Comparison of ENCODE assay signal across 12 mouse cellular contexts in the genomic region with DNA sequence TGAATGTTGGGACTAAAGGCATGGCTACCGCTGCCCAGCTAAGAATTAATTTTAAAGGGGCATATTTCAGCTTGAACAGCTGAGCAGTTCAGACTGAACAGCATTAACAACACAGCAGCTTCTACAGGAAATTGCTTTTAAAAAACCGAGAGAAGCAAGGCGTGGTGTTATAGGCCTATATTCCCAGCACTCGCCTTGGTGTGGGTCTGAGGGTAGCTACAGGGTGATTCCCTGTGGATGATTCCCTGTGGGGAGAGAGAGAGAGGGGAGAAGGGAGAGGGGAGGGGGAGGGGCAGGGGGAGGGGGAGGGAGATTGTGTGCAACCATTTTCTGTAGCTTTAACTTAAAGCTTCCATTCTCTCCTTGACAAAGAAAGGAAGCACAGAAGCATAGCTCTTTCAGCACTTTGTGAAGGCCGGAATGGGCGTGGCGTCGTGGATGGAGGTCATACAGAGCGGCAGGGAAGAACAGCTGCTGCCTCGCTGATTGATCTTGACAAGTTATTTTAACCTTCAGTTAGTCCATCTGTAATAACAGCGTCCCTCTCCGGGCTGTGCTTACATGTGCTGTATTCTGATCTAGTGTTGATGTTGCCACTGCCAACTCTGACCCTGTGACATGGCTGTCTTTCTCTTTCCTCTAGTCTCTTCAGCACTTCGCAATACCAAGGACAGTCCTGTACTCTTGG. TPM values are rescaled to one million over a fixed set of nuclear protein-coding genes. Genes with fewer than 3 reads are reported as not detected.
DNase-seq lines count a peak whose midpoint lies in the region; ATAC-seq and TF ChIP-seq lines count a peak whose summit lies in the region.
"Had no signal": no experiment of that assay in that cellular context is flagged by ENCODE, and none has a peak within 500 bp of the region (broad histone marks: within the 10 kb centered on the region; RNA-seq: fewer than 3 reads in every experiment).

No protein-coding gene starts in this region.

- in situ Hi-C loops in ES-E14 (cut with MboI; ENCODE audit: low sequenced_read_pairs in 2 of 2, unreplicated experiment in 2 of 2): no loop called here

- no peak overlapping the region for H3K27ac ChIP-seq in ES-E14 (ENCODE audit: insufficient read depth, low read depth, low read length, poor library complexity, severe bottlenecking)
- H3K27ac ChIP-seq in embryonic facial prominence, embryonic 11.5 days (replicated peaks; ENCODE audit: low read depth, low read length): no peak overlapping the region
- no peak overlapping the region for H3K27ac ChIP-seq in midbrain, embryonic 13.5 days
- H3K27ac ChIP-seq: macrophage had no signal

- no peaks in the 10 kb centered on the region for H3K36me3 ChIP-seq in ES-E14 (ENCODE audit: control insufficient read depth, insufficient read depth, low read length, poor library complexity, severe bottlenecking)
- no peaks in the 10 kb centered on the region for H3K36me3 ChIP-seq in embryonic facial prominence, embryonic 11.5 days (replicated peaks; ENCODE audit: control insufficient read depth, insufficient read depth, low read depth, low read length)
- H3K36me3 ChIP-seq in midbrain, embryonic 13.5 days: no peaks in the 10 kb centered on the region

- intact Hi-C loops in heart, postnatal 25 days (cut with DNase I): no loop called here

- 0 out of 2 replicates have a peak, but pooled peaks have one; percentile 52 for ATAC-seq in embryonic facial prominence, embryonic 11.5 days (replicated peaks; ENCODE audit: insufficient number of reproducible peaks, low FRiP score, low TSS enrichment, low read depth)
- ATAC-seq in midbrain, embryonic 13.5 days: peak; percentile 68
- no peak for ATAC-seq in megakaryocyte, adult 5-6 weeks (ENCODE audit: poor library complexity, severe bottlenecking)

- peak; percentile 81 for DNase-seq in heart, adult 11 months
- DNase-seq in heart, postnatal 25 days (ENCODE audit: low spot score): no peak
- peak; percentile 86 for DNase-seq in ES-E14 (ENCODE audit: low read depth, low spot score)
- peak; percentile 61 for DNase-seq in embryonic facial prominence, embryonic 11.5 days (ENCODE audit: low spot score)
- DNase-seq in testis, postnatal 14 days (ENCODE audit: low spot score): no peak
- DNase-seq in ovary, postnatal 36 days (ENCODE audit: low spot score): no peak
- DNase-seq: layer of hippocampus, postnatal 36 days had no signal

- no peak overlapping the region for H3K9ac ChIP-seq in ES-E14 (ENCODE audit: insufficient read depth, low read depth, low read length, poor library complexity, severe bottlenecking)
- H3K9ac ChIP-seq in embryonic facial prominence, embryonic 11.5 days (replicated peaks; ENCODE audit: low read length): no peak overlapping the region
- H3K9ac ChIP-seq in midbrain, embryonic 13.5 days (replicated peaks): no peak overlapping the region

- no peak overlapping the region for H3K4me2 ChIP-seq in embryonic facial prominence, embryonic 11.5 days (ENCODE audit: low read depth, low read length)
- H3K4me2 ChIP-seq in midbrain, embryonic 13.5 days (replicated peaks): 0 out of 2 replicates have a peak overlapping the region, but pooled peaks have one; percentile 4

- H3K4me3 ChIP-seq in ES-E14 (ENCODE audit: insufficient read depth in 1 of 2, low read depth in 1 of 2, low read length in 2 of 2, poor library complexity in 1 of 2, severe bottlenecking in 1 of 2): peak overlapping the region; percentile 3 to 49; a peak in 3 of 4 replicates
- H3K4me3 ChIP-seq in embryonic facial prominence, embryonic 11.5 days (ENCODE audit: low read depth, low read length): no peak overlapping the region
- no peak overlapping the region for H3K4me3 ChIP-seq in midbrain, embryonic 13.5 days (replicated peaks)

- 49% methylated on average over 13 of the region's 13 CpGs for WGBS in embryonic facial prominence, embryonic 11.5 days
- 38% methylated on average over 13 of the region's 13 CpGs for WGBS in midbrain, embryonic 13.5 days

- H3K9me3 ChIP-seq in ES-E14 (ENCODE audit: control insufficient read depth, insufficient read depth, low read depth, low read length): no peaks in the 10 kb centered on the region
- no peaks in the 10 kb centered on the region for H3K9me3 ChIP-seq in embryonic facial prominence, embryonic 11.5 days (replicated peaks; ENCODE audit: control insufficient read depth, low read length)
- no peaks in the 10 kb centered on the region for H3K9me3 ChIP-seq in midbrain, embryonic 13.5 days

- no peaks in the 10 kb centered on the region for H3K27me3 ChIP-seq in embryonic facial prominence, embryonic 11.5 days (ENCODE audit: control insufficient read depth, insufficient read depth, low read length)
- H3K27me3 ChIP-seq in midbrain, embryonic 13.5 days: no peaks in the 10 kb centered on the region

- peaks cover 0 to 4% of the 10 kb centered on the region in 2 experiments; a peak in 2 of 4 replicates for H3K4me1 ChIP-seq in ES-E14 (ENCODE audit: control insufficient read depth in 2 of 2, insufficient read depth in 2 of 2, low read length in 2 of 2, poor library complexity in 1 of 2)
- H3K4me1 ChIP-seq in embryonic facial prominence, embryonic 11.5 days (ENCODE audit: control insufficient read depth, insufficient read depth, low read length): no peaks in the 10 kb centered on the region
- H3K4me1 ChIP-seq in midbrain, embryonic 13.5 days (replicated peaks): 0 out of 2 replicates have a peak, but pooled peaks cover 3% of the 10 kb centered on the region

TF ChIP-seq in ES-E14, 5 proteins besides CTCF, POLR2A, EP300 and RAD21:
- TF ChIP-seq ZNF384 (IDR thresholded peaks at IDR 0.05; ENCODE audit: low read depth, low read length): no peak
- no peak for TF ChIP-seq HCFC1 (IDR thresholded peaks at IDR 0.05; ENCODE audit: borderline replicate concordance, insufficient read depth, low read length)
- TF ChIP-seq CHD2 (IDR thresholded peaks at IDR 0.05; ENCODE audit: low read depth, low read length): no peak
- TF ChIP-seq ZC3H11A (IDR thresholded peaks at IDR 0.05; ENCODE audit: borderline replicate concordance, low read depth, low read length): no peak
- TF ChIP-seq MAFK (IDR thresholded peaks at IDR 0.05; ENCODE audit: insufficient read depth, low read depth, low read length): no peak
TF ChIP-seq in ES-E14: peak in this region for 0.

RNA-seq across cellular contexts. Expression of a gene that starts 4.7 kb away (rescaled TPM):
- not detected for total RNA-seq in heart, postnatal 25 days (2021)
- total RNA-seq in ES-E14 (2012; rRNA removed): not detected in 2 replicates
- not detected in 2 replicates for polyA plus RNA-seq in embryonic facial prominence, embryonic 11.5 days (2014; fragmentation: Nextera tagmentation; extraction: Ambion mirVana)
- 0.15 TPM in 1 of 2 replicates, not detected in the other for polyA plus RNA-seq in midbrain, embryonic 13.5 days (2015; fragmentation: Nextera tagmentation; extraction: Ambion mirVana)
- total RNA-seq in megakaryocyte, adult 5-6 weeks (2015): not detected in 2 replicates
- not detected in 2 replicates for total RNA-seq in megakaryocyte, adult 5-6 weeks (2017)
- total RNA-seq: layer of hippocampus, postnatal 36 days had no signal
- polyA plus RNA-seq: heart, embryonic 16.5 days; macrophage; small intestine, adult 2 months had no signal

RNA-seq across cellular contexts. Expression of a gene that starts 37.4 kb away (rescaled TPM):
- total RNA-seq in heart, postnatal 25 days (2021): under 1 TPM in 1 of 2 experiments, not detected in 1; 0.21 TPM
- 3.7 and 4.7 TPM in 2 replicates for total RNA-seq in ES-E14 (2012; rRNA removed)
- 0.25 TPM in 1 of 2 replicates, not detected in the other for polyA plus RNA-seq in embryonic facial prominence, embryonic 11.5 days (2014; fragmentation: Nextera tagmentation; extraction: Ambion mirVana)
- not detected in 2 replicates for polyA plus RNA-seq in midbrain, embryonic 13.5 days (2015; fragmentation: Nextera tagmentation; extraction: Ambion mirVana)
- total RNA-seq in megakaryocyte, adult 5-6 weeks (2015): not detected in 2 replicates
- total RNA-seq in megakaryocyte, adult 5-6 weeks (2017): not detected in 2 replicates
- total RNA-seq: layer of hippocampus, postnatal 36 days had no signal
- polyA plus RNA-seq: heart, embryonic 16.5 days; macrophage; small intestine, adult 2 months had no signal

Comparison
In these comparisons a context has a peak if more than half of its experiments do, and no peak if none do; other contexts are left out.
1. DNase-seq: peak in heart, adult 11 months (single experiment), ES-E14 (single experiment) and embryonic facial prominence, embryonic 11.5 days (single experiment); none in heart, postnatal 25 days (single experiment), testis, postnatal 14 days (single experiment) and ovary, postnatal 36 days (single experiment).
2. H3K4me3 ChIP-seq: peak in ES-E14 (2 of 2); none in embryonic facial prominence, embryonic 11.5 days (single experiment) and midbrain, embryonic 13.5 days (single experiment).